Mouse (Mus musculus) CH12.LX (cell line): ENCODE data around the gene 9930022D16Rik. TPM values are rescaled to one million over a fixed set of nuclear protein-coding genes. Genes with fewer than 3 reads are reported as not detected.
A peak's percentile ranks its signal among the peaks of the same experiment; 100 is the strongest.

Source experiments
- DNase-seq: peaks from one replicate; pipeline ENCODE4 v3.0.0-alpha.2; 2013; ENCODE audit errors: extremely low read depth
- H3K27ac ChIP-seq: 2 replicates; pipeline ENCODE4 v1.5.1; 2012; ENCODE audit warnings: low read depth, mild to moderate bottlenecking, control low read depth, moderate library complexity; ENCODE audit not compliant: insufficient read depth
- H3K27me3 ChIP-seq: replicated peaks from 2 replicates; pipeline ENCODE3; 2012; ENCODE audit warnings: inconsistent platforms
- H3K36me3 ChIP-seq, 2 experiments: replicated peaks in 1 of 2; 2 replicates each; pipeline versions ENCODE3 to v1.6.1; 2012; ENCODE audit warnings: inconsistent platforms in 1 of 2, low read length in 1 of 2, mild to moderate bottlenecking in 1 of 2, mixed read lengths in 1 of 2, moderate library complexity in 1 of 2; ENCODE audit not compliant: control insufficient read depth in 1 of 2, insufficient read depth in 1 of 2
- H3K4me1 ChIP-seq, 2 experiments: 2 replicates each; pipeline ENCODE4 v1.6.1; 2012; ENCODE audit warnings: inconsistent platforms in 1 of 2, moderate library complexity in 1 of 2; ENCODE audit not compliant: insufficient read depth in 2 of 2, control insufficient read depth in 1 of 2
- H3K4me2 ChIP-seq: 2 replicates; pipeline ENCODE4 v1.6.1; 2012; ENCODE audit warnings: low read depth, mild to moderate bottlenecking, control low read depth; ENCODE audit not compliant: poor library complexity, insufficient read depth, severe bottlenecking
- H3K4me3 ChIP-seq, 3 experiments: fragments of 150-350 bp in 1 of 3; sonication (generic) in 1 of 3; replicated peaks in 1 of 3; 2 replicates each; pipeline versions ENCODE3 to v1.5.1; 2011 to 2012; ENCODE audit warnings: low read depth in 2 of 3, low read length in 2 of 3, mild to moderate bottlenecking in 2 of 3, moderate library complexity in 2 of 3, control low read depth in 1 of 3, improper control_type of control experiment in 1 of 3, inconsistent platforms in 1 of 3, mixed read lengths in 1 of 3; ENCODE audit not compliant: poor library complexity in 1 of 3
- H3K79me2 ChIP-seq: replicated peaks from 2 replicates; pipeline ENCODE4 v1.6.1; 2012; ENCODE audit warnings: mild to moderate bottlenecking, moderate library complexity; ENCODE audit not compliant: control insufficient read depth, poor library complexity, insufficient read depth, severe bottlenecking; ENCODE audit errors: extremely low read depth
- H3K9ac ChIP-seq: 2 replicates; pipeline ENCODE4 v1.6.1; 2012; ENCODE audit warnings: low read depth, mild to moderate bottlenecking, control low read depth, moderate library complexity; ENCODE audit not compliant: insufficient read depth
- H3K9me3 ChIP-seq: replicated peaks from 2 replicates; pipeline ENCODE3; 2012; ENCODE audit warnings: low read length, inconsistent platforms, mixed read lengths
- BHLHE40 ChIP-seq: IDR thresholded peaks from 2 replicates; pipeline ENCODE4 v1.6.1; 2011; ENCODE audit warnings: mild to moderate bottlenecking, low read depth, low read length, improper control_type of control experiment
- CHD1 ChIP-seq: IDR thresholded peaks from 2 replicates; pipeline ENCODE4 v1.6.1; 2012; ENCODE audit warnings: low read depth, low read length, improper control_type of control experiment, inconsistent platforms
- CTCF ChIP-seq, 2 experiments: IDR thresholded peaks in 1 of 2; conservative IDR thresholded peaks in 1 of 2; 2 replicates each; pipeline ENCODE4 v1.5.1; 2011 to 2012; ENCODE audit warnings: low read depth in 2 of 2, low read length in 2 of 2, improper control_type of control experiment in 1 of 2, inconsistent platforms in 1 of 2, mild to moderate bottlenecking in 1 of 2, moderate library complexity in 1 of 2
- E2F4 ChIP-seq: IDR thresholded peaks from 2 replicates; pipeline ENCODE4 v1.6.1; 2011; ENCODE audit warnings: low read depth, low read length, improper control_type of control experiment; ENCODE audit not compliant: insufficient replicate concordance
- ELF1 ChIP-seq: IDR thresholded peaks from 2 replicates; pipeline ENCODE4 v1.6.1; 2014; ENCODE audit warnings: low read depth, mild to moderate bottlenecking, inconsistent platforms, low read length, improper control_type of control experiment
- EP300 ChIP-seq: IDR thresholded peaks from 2 replicates; pipeline ENCODE4 v1.6.1; 2011; ENCODE audit warnings: low read length, improper control_type of control experiment
- ETS1 ChIP-seq: conservative IDR thresholded peaks from 2 replicates; pipeline ENCODE4 v1.6.1; 2012; ENCODE audit warnings: low read depth, mild to moderate bottlenecking, inconsistent platforms, low read length, improper control_type of control experiment, moderate library complexity
- GABPA ChIP-seq: IDR thresholded peaks from 2 replicates; pipeline ENCODE4 v1.6.1; 2012; ENCODE audit warnings: low read depth, low read length, improper control_type of control experiment, inconsistent platforms; ENCODE audit not compliant: insufficient replicate concordance
- HCFC1 ChIP-seq: IDR thresholded peaks from 2 replicates; pipeline ENCODE4 v1.6.1; 2012; ENCODE audit warnings: low read depth, mild to moderate bottlenecking, inconsistent platforms, low read length, improper control_type of control experiment
- JUN ChIP-seq: IDR thresholded peaks from 2 replicates; pipeline ENCODE4 v1.6.1; 2011; ENCODE audit warnings: low read depth, mild to moderate bottlenecking, low read length, improper control_type of control experiment, moderate library complexity; ENCODE audit not compliant: insufficient read depth
- MAFK ChIP-seq: IDR thresholded peaks from 2 replicates; pipeline ENCODE4 v1.6.1; 2011; ENCODE audit warnings: low read length, improper control_type of control experiment; ENCODE audit not compliant: insufficient replicate concordance
- MEF2A ChIP-seq: IDR thresholded peaks from 2 replicates; pipeline ENCODE4 v1.6.1; 2014; ENCODE audit warnings: low read depth, mild to moderate bottlenecking, inconsistent platforms, low read length, improper control_type of control experiment, borderline replicate concordance
- MXI1 ChIP-seq: IDR thresholded peaks from 2 replicates; pipeline ENCODE4 v1.6.1; 2011; ENCODE audit warnings: mild to moderate bottlenecking, low read depth, low read length, improper control_type of control experiment
- NRF1 ChIP-seq: IDR thresholded peaks from 2 replicates; pipeline ENCODE4 v1.6.1; 2014; ENCODE audit warnings: low read depth, mild to moderate bottlenecking, inconsistent platforms, low read length, improper control_type of control experiment, moderate library complexity
- PAX5 ChIP-seq: IDR thresholded peaks from 2 replicates; pipeline ENCODE4 v1.6.1; 2012; ENCODE audit warnings: low read length, inconsistent platforms, mixed read lengths
- POLR2A ChIP-seq: IDR thresholded peaks from 2 replicates; pipeline ENCODE4 v1.6.1; 2011; ENCODE audit warnings: low read depth, mild to moderate bottlenecking, improper control_type of control experiment, low read length
- POLR2AphosphoS2 ChIP-seq: IDR thresholded peaks from 2 replicates; pipeline ENCODE4 v1.6.1; 2011; ENCODE audit warnings: low read depth, low read length, improper control_type of control experiment
- RAD21 ChIP-seq: IDR thresholded peaks from 2 replicates; pipeline ENCODE4 v1.6.1; 2011; ENCODE audit warnings: low read depth, mild to moderate bottlenecking, low read length, improper control_type of control experiment, moderate library complexity
- SIN3A ChIP-seq: IDR thresholded peaks from 2 replicates; pipeline ENCODE4 v1.6.1; 2012; ENCODE audit warnings: low read length, improper control_type of control experiment, inconsistent platforms
- SMC3 ChIP-seq: IDR thresholded peaks from 2 replicates; pipeline ENCODE4 v1.6.1; 2011; ENCODE audit warnings: low read depth, low read length, improper control_type of control experiment
- TBP ChIP-seq: conservative IDR thresholded peaks from 2 replicates; pipeline ENCODE4 v1.6.1; 2011; ENCODE audit warnings: low read depth, low read length, improper control_type of control experiment
- TCF12 ChIP-seq: IDR thresholded peaks from 2 replicates; pipeline ENCODE4 v1.6.1; 2014; ENCODE audit warnings: low read depth, mild to moderate bottlenecking, inconsistent platforms, low read length, improper control_type of control experiment
- UBTF ChIP-seq: IDR thresholded peaks from 2 replicates; pipeline ENCODE4 v1.6.1; 2012; ENCODE audit warnings: low read depth, mild to moderate bottlenecking, inconsistent platforms, low read length, improper control_type of control experiment, moderate library complexity
- USF1 ChIP-seq: IDR thresholded peaks from 2 replicates; pipeline ENCODE4 v1.6.1; 2014; ENCODE audit warnings: low read depth, mild to moderate bottlenecking, inconsistent platforms, low read length, improper control_type of control experiment
- USF2 ChIP-seq: conservative IDR thresholded peaks from 2 replicates; pipeline ENCODE4 v1.6.1; 2011; ENCODE audit warnings: low read depth, low read length, improper control_type of control experiment
- ZC3H11A ChIP-seq: IDR thresholded peaks from 2 replicates; pipeline ENCODE4 v1.6.1; 2012; ENCODE audit warnings: low read depth, mild to moderate bottlenecking, inconsistent platforms, low read length, improper control_type of control experiment
- ZKSCAN1 ChIP-seq: IDR thresholded peaks from 2 replicates; pipeline ENCODE4 v1.6.1; 2012; ENCODE audit warnings: low read depth, inconsistent platforms, low read length, improper control_type of control experiment, borderline replicate concordance
- ZMIZ1 ChIP-seq: IDR thresholded peaks from 2 replicates; pipeline ENCODE4 v1.6.1; 2012; ENCODE audit warnings: low read depth, mild to moderate bottlenecking, inconsistent platforms, low read length, improper control_type of control experiment
- dilution Hi-C: fragments of 300-500 bp; cut with MboI; formaldehyde crosslinking; loops from 2 replicates; pipeline ENCODE4 v1.14.3; 2020; ENCODE audit warnings: low sequenced_read_pairs; ENCODE audit not compliant: extremely low pct_unique_long_range_greater_than_20kb, extremely low pct_ligation_motif_present
- in situ Hi-C: fragments of 300-500 bp; cut with MboI; formaldehyde crosslinking; loops from 3 replicates; pipeline ENCODE4 v1.14.3; 2019; ENCODE audit warnings: low sequenced_read_pairs, low pct_ligation_motif_present, low pct_unique_long_range_greater_than_20kb, mixed read lengths
- polyA plus RNA-seq: library from polyadenylated mRNA; unstranded; fragments of >175 nt; gene quantifications from 2 replicates; pipeline ENCODE4 v1.2.1, GENCODE M21; 2012; ENCODE audit warnings: low read depth; ENCODE audit not compliant: insufficient read length
- total RNA-seq, 2 experiments: library from RNA; depleted of rRNA; stranded (reverse); fragments of 300-350 nt in 1 of 2; fragments of >200 nt in 1 of 2; gene quantifications; 2 replicates each; pipeline ENCODE4 v1.2.3; 2012 to 2014

9930022D16Rik gene
- total and polyA plus RNA-seq, 3 experiments, result 0.08 TPM; not detected in 1

GRCm38 (mm10) chr11:109443468-109444263, 29.9 kb downstream of the 9930022D16Rik start:
- Histone ChIP-seq H3K4me3 (no peak overlapping the region), H3K79me2 (no peaks in the 10 kb centered on the region), H3K27me3 (no peaks in the 10 kb centered on the region)
- dilution Hi-C loops, result no loop called here
- in situ Hi-C loops, result loop anchor here (5.0 to 10.0 kb wide), 2 partner anchors 196 to 411 kb away; no protein-coding TSS in a partner anchor
- no peak for TF ChIP-seq EP300
- TF ChIP-seq USF2, result no peak
- no peak for TF ChIP-seq GABPA
- no peak for TF ChIP-seq BHLHE40
- no peak for TF ChIP-seq ZMIZ1
- TF ChIP-seq POLR2A, result no peak
- TF ChIP-seq MAFK, result no peak
- no peak for TF ChIP-seq MXI1
- TF ChIP-seq MEF2A, result no peak
- TF ChIP-seq NRF1, result no peak
- no peak for TF ChIP-seq E2F4
- no peak for TF ChIP-seq USF1
- TF ChIP-seq RAD21, result peak; percentile 21
- TF ChIP-seq CTCF (conservative IDR thresholded peaks at IDR 0.05 in 1 of 2, IDR thresholded peaks at IDR 0.05 in 1 of 2; ENCODE audit: low read depth in 2 of 2, low read length in 2 of 2), result peak in 1 of 2 experiments; percentile 51; a peak in 2 of 4 replicates
- peak; percentile 32 for TF ChIP-seq SMC3
- no peak for TF ChIP-seq PAX5
- TF ChIP-seq ZC3H11A, result no peak
- no peak for TF ChIP-seq ZKSCAN1
- TF ChIP-seq ETS1, result no peak
- no peak for TF ChIP-seq UBTF
- TF ChIP-seq, all 38 proteins: peak for 3
- H3K36me3 ChIP-seq, result peaks cover 0 to 2% of the 10 kb centered on the region in 2 experiments
- peaks cover 6 to 19% of the 10 kb centered on the region in 2 experiments for H3K4me1 ChIP-seq
- H3K9me3 ChIP-seq, result no peaks in the 10 kb centered on the region
- no peak overlapping the region for H3K27ac ChIP-seq
- no peak overlapping the region for H3K9ac ChIP-seq
- no peak for DNase-seq
- no peak overlapping the region for H3K4me2 ChIP-seq

DNA sequence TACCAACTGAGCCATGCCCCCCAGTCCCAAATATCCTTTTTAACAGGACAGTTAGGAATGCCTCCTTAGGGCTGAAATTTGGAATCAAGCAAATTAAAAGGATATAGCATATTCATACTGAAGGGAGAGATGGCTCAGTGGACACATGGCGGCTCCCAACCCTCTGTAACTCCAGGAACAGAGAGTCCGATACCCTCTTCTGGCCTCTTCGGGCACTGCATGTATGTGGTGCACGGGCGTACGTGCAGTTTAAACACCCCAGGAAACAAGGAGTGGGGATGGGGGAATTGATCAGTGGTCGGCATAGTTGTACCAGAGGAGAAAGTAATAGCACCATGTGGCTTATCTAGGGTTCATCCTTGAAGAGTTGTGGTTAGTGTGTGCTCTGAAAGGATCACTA, 30.9 kb downstream of the 9930022D16Rik start:
- peaks cover 3 to 13% of the 10 kb centered on the region in 2 experiments for H3K4me1 ChIP-seq

More for the DNA sequence above, 30.9 kb downstream of the 9930022D16Rik start:
- H3K9ac ChIP-seq, result no peak overlapping the region
- dilution Hi-C loops (no loop called here), in situ Hi-C loops (loop anchor here (5.0 to 10.0 kb wide), 2 partner anchors 197 to 410 kb away; no protein-coding TSS in a partner anchor)
- peaks cover 0 to 5% of the 10 kb centered on the region in 2 experiments for H3K36me3 ChIP-seq
- H3K4me2 ChIP-seq, result no peak overlapping the region
- H3K27ac ChIP-seq, result no peak overlapping the region
- H3K27me3 ChIP-seq, result no peaks in the 10 kb centered on the region
- H3K4me3 ChIP-seq, result no peak overlapping the region
- no peak for DNase-seq
- no peaks in the 10 kb centered on the region for H3K79me2 ChIP-seq
- no peaks in the 10 kb centered on the region for H3K9me3 ChIP-seq
- TF ChIP-seq EP300 (no peak), HCFC1 (no peak), TBP (no peak), ELF1 (no peak), POLR2AphosphoS2 (no peak), E2F4 (no peak), TCF12 (no peak), RAD21 (peak; percentile 51), ZC3H11A (no peak), CHD1 (no peak), SMC3 (peak; percentile 77), JUN (no peak), CTCF (conservative IDR thresholded peaks at IDR 0.05 in 1 of 2, IDR thresholded peaks at IDR 0.05 in 1 of 2; ENCODE audit: low read depth in 2 of 2, low read length in 2 of 2) (peak; percentile 27 to 73; a peak in 3 of 4 replicates), SIN3A (no peak), UBTF (no peak)
